Comparison of ENCODE assay signal across 12 mouse cellular contexts in the genomic region with DNA sequence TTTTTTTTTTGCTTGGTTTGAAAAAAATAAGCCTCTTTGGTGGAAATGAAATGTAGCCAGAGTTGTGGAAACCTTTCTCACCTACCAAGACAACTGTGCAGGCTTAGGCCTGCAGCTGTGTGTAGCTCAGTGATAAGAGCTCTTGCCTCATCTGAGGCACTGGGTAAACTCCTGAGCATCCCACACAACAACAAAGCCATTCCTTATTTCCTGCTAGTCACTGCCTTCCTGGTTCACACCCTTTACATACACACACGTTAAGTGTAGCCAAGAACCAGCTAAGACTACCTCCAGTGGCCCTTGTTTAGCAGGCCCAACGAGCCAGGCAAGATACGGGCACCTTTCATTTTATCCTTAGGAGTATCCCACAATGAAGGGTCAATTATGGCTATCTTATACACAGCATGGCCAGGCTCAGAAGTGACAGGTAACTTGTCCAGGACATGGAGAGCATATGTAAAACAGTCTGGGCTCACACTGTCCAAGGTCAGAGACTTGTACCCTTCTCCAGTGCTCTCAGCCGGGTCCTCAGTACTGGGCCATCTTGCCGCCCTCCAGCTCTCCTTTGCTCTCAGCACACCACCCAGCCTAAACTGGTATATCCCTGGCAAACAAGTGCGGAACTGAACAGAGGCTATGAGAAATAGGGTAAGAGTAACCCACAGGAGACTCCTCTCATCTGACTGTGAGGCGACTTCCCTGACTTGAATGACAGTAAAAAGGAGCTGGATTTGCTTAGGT.
"Had no signal": no experiment of that assay in that cellular context is flagged by ENCODE, and none has a peak within 500 bp of the region (broad histone marks: within the 10 kb centered on the region; RNA-seq: fewer than 3 reads in every experiment).

No protein-coding gene starts in this region.

- H3K4me2 ChIP-seq: limb, embryonic 15.5 days; neural tube, embryonic 15.5 days had no signal

- H3K9ac ChIP-seq: limb, embryonic 15.5 days; neural tube, embryonic 15.5 days had no signal

- DNase-seq: kidney, adult 11 months; kidney, adult 9 months; kidney, postnatal 36 days; left cerebral cortex, postnatal 4 days; midbrain, embryonic 14.5 days; thymus, postnatal 4 days had no signal

- H3K4me1 ChIP-seq: limb, embryonic 15.5 days had no signal

- H3K27ac ChIP-seq: kidney, postnatal 0 days; limb, embryonic 15.5 days; macrophage; neural tube, embryonic 15.5 days had no signal

- H3K4me3 ChIP-seq: limb, embryonic 15.5 days; megakaryocyte, embryonic 14.5 days; myocyte; neural tube, embryonic 15.5 days had no signal

- H3K27me3 ChIP-seq: limb, embryonic 15.5 days; megakaryocyte, embryonic 14.5 days; neural tube, embryonic 15.5 days had no signal

- H3K9me3 ChIP-seq: limb, embryonic 15.5 days; megakaryocyte, embryonic 14.5 days; neural tube, embryonic 15.5 days had no signal
